Mouse (Mus musculus): ENCODE results near the gene Cyth3. TPM values are rescaled to one million over a fixed set of nuclear protein-coding genes. Genes with fewer than 3 reads are reported as not detected.

Cyth3 gene
- polyA plus RNA-seq, 1 experiment, result 12.3 TPM

GRCm38 (mm10) chr5:143633877-143634276 is 11.6 kb downstream of the Cyth3 start:
- no peak for DNase-seq (ENCODE audit: low read depth in 1 of 2, low spot score in 2 of 2)
- Histone ChIP-seq H3K27ac (ENCODE audit: insufficient read depth, low read length) (no peak overlapping the region), H3K4me1 (ENCODE audit: control insufficient read depth, insufficient read depth, insufficient read length) (peaks cover 10% of the 10 kb centered on the region), H3K27me3 (ENCODE audit: control insufficient read depth, insufficient read depth, low read length) (no peaks in the 10 kb centered on the region), H3K4me3 (ENCODE audit: extremely low read depth, insufficient read depth, insufficient read length) (no peak overlapping the region), H3K36me3 (ENCODE audit: control insufficient read depth, insufficient read depth, low read length) (no peaks in the 10 kb centered on the region)
- WGBS, result 77% methylated on average over 4 of the region's 4 CpGs
- TF ChIP-seq POLR2A (IDR thresholded peaks at IDR 0.05; ENCODE audit: low read depth, low read length), result no peak
- TF ChIP-seq CTCF (IDR thresholded peaks at IDR 0.05; ENCODE audit: extremely low read depth, insufficient read depth, insufficient read length, insufficient replicate concordance), result no peak

GRCm38 (mm10) chr5:143634550-143635112 is 12.4 kb downstream of the Cyth3 start:
- Histone ChIP-seq H3K36me3 (ENCODE audit: control insufficient read depth, insufficient read depth, low read length) (no peaks in the 10 kb centered on the region), H3K4me1 (ENCODE audit: control insufficient read depth, insufficient read depth, insufficient read length) (peaks cover 10% of the 10 kb centered on the region), H3K4me3 (ENCODE audit: extremely low read depth, insufficient read depth, insufficient read length) (no peak overlapping the region), H3K27me3 (ENCODE audit: control insufficient read depth, insufficient read depth, low read length) (no peaks in the 10 kb centered on the region), H3K27ac (ENCODE audit: insufficient read depth, low read length) (no peak overlapping the region)
- 73% methylated on average over 12 of the region's 12 CpGs for WGBS
- TF ChIP-seq CTCF (IDR thresholded peaks at IDR 0.05; ENCODE audit: extremely low read depth, insufficient read depth, insufficient read length, insufficient replicate concordance) (no peak), POLR2A (IDR thresholded peaks at IDR 0.05; ENCODE audit: low read depth, low read length) (no peak)
- DNase-seq (ENCODE audit: low read depth in 1 of 2, low spot score in 2 of 2), result no peak

- WGBS, result 81% methylated on average over 11 of the region's 11 CpGs
- H3K36me3 ChIP-seq (ENCODE audit: control insufficient read depth, insufficient read depth, low read length), result no peaks in the 10 kb centered on the region
- H3K27me3 ChIP-seq (ENCODE audit: control insufficient read depth, insufficient read depth, low read length), result no peaks in the 10 kb centered on the region
- TF ChIP-seq CTCF (IDR thresholded peaks at IDR 0.05; ENCODE audit: extremely low read depth, insufficient read depth, insufficient read length, insufficient replicate concordance) (no peak), POLR2A (IDR thresholded peaks at IDR 0.05; ENCODE audit: low read depth, low read length) (no peak)
- H3K4me3 ChIP-seq (ENCODE audit: extremely low read depth, insufficient read depth, insufficient read length), result no peak overlapping the region
- peaks cover 10% of the 10 kb centered on the region for H3K4me1 ChIP-seq (ENCODE audit: control insufficient read depth, insufficient read depth, insufficient read length)
- no peak overlapping the region for H3K27ac ChIP-seq (ENCODE audit: insufficient read depth, low read length)
- DNase-seq (ENCODE audit: low read depth in 1 of 2, low spot score in 2 of 2), result no peak
Observed at GRCm38 (mm10) chr5:143635358-143635757, 13.1 kb downstream of the Cyth3 start.

GRCm38 (mm10) chr5:143636173-143636572 is 13.9 kb downstream of the Cyth3 start:
- Histone ChIP-seq H3K27ac (ENCODE audit: insufficient read depth, low read length) (0 out of 2 replicates have a peak overlapping the region, but pooled peaks have one; percentile 16), H3K27me3 (ENCODE audit: control insufficient read depth, insufficient read depth, low read length) (no peaks in the 10 kb centered on the region), H3K4me1 (ENCODE audit: control insufficient read depth, insufficient read depth, insufficient read length) (peaks cover 10% of the 10 kb centered on the region), H3K4me3 (ENCODE audit: extremely low read depth, insufficient read depth, insufficient read length) (no peak overlapping the region), H3K36me3 (ENCODE audit: control insufficient read depth, insufficient read depth, low read length) (no peaks in the 10 kb centered on the region)
- 79% methylated on average over 7 of the region's 7 CpGs for WGBS
- TF ChIP-seq POLR2A (IDR thresholded peaks at IDR 0.05; ENCODE audit: low read depth, low read length), result no peak
- TF ChIP-seq CTCF (IDR thresholded peaks at IDR 0.05; ENCODE audit: extremely low read depth, insufficient read depth, insufficient read length, insufficient replicate concordance), result no peak
- no peak for DNase-seq (ENCODE audit: low read depth in 1 of 2, low spot score in 2 of 2)

- TF ChIP-seq POLR2A (IDR thresholded peaks at IDR 0.05; ENCODE audit: low read depth, low read length) (no peak), CTCF (IDR thresholded peaks at IDR 0.05; ENCODE audit: extremely low read depth, insufficient read depth, insufficient read length, insufficient replicate concordance) (no peak)
- WGBS, result 81% methylated on average over 11 of the region's 11 CpGs
- no peak overlapping the region for H3K27ac ChIP-seq (ENCODE audit: insufficient read depth, low read length)
- no peaks in the 10 kb centered on the region for H3K36me3 ChIP-seq (ENCODE audit: control insufficient read depth, insufficient read depth, low read length)
- no peaks in the 10 kb centered on the region for H3K27me3 ChIP-seq (ENCODE audit: control insufficient read depth, insufficient read depth, low read length)
- H3K4me3 ChIP-seq (ENCODE audit: extremely low read depth, insufficient read depth, insufficient read length), result no peak overlapping the region
- peaks cover 5% of the 10 kb centered on the region for H3K4me1 ChIP-seq (ENCODE audit: control insufficient read depth, insufficient read depth, insufficient read length)
- DNase-seq (ENCODE audit: low read depth in 1 of 2, low spot score in 2 of 2), result no peak
Observed at GRCm38 (mm10) chr5:143637832-143638420, 15.7 kb downstream of the Cyth3 start.

- no peak for DNase-seq (ENCODE audit: low read depth in 1 of 2, low spot score in 2 of 2)
- Histone ChIP-seq H3K4me3 (ENCODE audit: extremely low read depth, insufficient read depth, insufficient read length) (no peak overlapping the region), H3K4me1 (ENCODE audit: control insufficient read depth, insufficient read depth, insufficient read length) (no peaks in the 10 kb centered on the region), H3K27me3 (ENCODE audit: control insufficient read depth, insufficient read depth, low read length) (no peaks in the 10 kb centered on the region), H3K27ac (ENCODE audit: insufficient read depth, low read length) (no peak overlapping the region), H3K36me3 (ENCODE audit: control insufficient read depth, insufficient read depth, low read length) (no peaks in the 10 kb centered on the region)
- 44% methylated on average over 7 of the region's 7 CpGs for WGBS
- no peak for TF ChIP-seq POLR2A (IDR thresholded peaks at IDR 0.05; ENCODE audit: low read depth, low read length)
- no peak for TF ChIP-seq CTCF (IDR thresholded peaks at IDR 0.05; ENCODE audit: extremely low read depth, insufficient read depth, insufficient read length, insufficient replicate concordance)
Observed at GRCm38 (mm10) chr5:143638516-143639270, 16.4 kb downstream of the Cyth3 start.

All from spleen, adult 2 months (tissue).